Mouse (Mus musculus) embryonic facial prominence, embryonic 11.5 days (tissue): ENCODE data around the gene Sirt6. TPM values are rescaled to one million over a fixed set of nuclear protein-coding genes. Genes with fewer than 3 reads are reported as not detected.

Source experiments
- ATAC-seq: fragments of 200-750 bp; cut with Nextera tagmentation; replicated peaks from 2 replicates; pipeline ENCODE4 v1.8.0; 2017; ENCODE audit warnings: low read depth; ENCODE audit not compliant: insufficient number of reproducible peaks, low FRiP score, low TSS enrichment
- DNase-seq: peaks from one replicate; pipeline ENCODE4 v3.0.0-alpha.2; 2015; ENCODE audit warnings: low spot score
- H3K27ac ChIP-seq: fragments of 300-500 bp; sonication (generic); replicated peaks from 2 replicates; pipeline ENCODE4 v1.5.1; 2014; ENCODE audit warnings: mild to moderate bottlenecking, low read depth, low read length, control low read depth
- H3K27me3 ChIP-seq: fragments of 300-500 bp; sonication (generic); 2 replicates; pipeline ENCODE4 v1.6.1; 2014; ENCODE audit warnings: mild to moderate bottlenecking, low read length, moderate library complexity, mixed read lengths; ENCODE audit not compliant: control insufficient read depth, insufficient read depth
- H3K36me3 ChIP-seq: fragments of 300-500 bp; sonication (generic); replicated peaks from 2 replicates; pipeline ENCODE4 v1.6.1; 2014; ENCODE audit warnings: low read depth, mild to moderate bottlenecking, low read length, moderate library complexity, mixed read lengths; ENCODE audit not compliant: control insufficient read depth, insufficient read depth
- H3K4me1 ChIP-seq: fragments of 300-500 bp; sonication (generic); 2 replicates; pipeline ENCODE4 v1.6.1; 2014; ENCODE audit warnings: low read length, mixed read lengths; ENCODE audit not compliant: control insufficient read depth, insufficient read depth
- H3K4me2 ChIP-seq: fragments of 300-500 bp; sonication (generic); 2 replicates; pipeline ENCODE4 v1.6.1; 2014; ENCODE audit warnings: low read depth, mild to moderate bottlenecking, control low read depth, low read length, moderate library complexity
- H3K4me3 ChIP-seq: fragments of 300-500 bp; sonication (generic); 2 replicates; pipeline ENCODE4 v1.5.1; 2014; ENCODE audit warnings: low read depth, low read length, control low read depth
- H3K9ac ChIP-seq: fragments of 300-500 bp; sonication (generic); replicated peaks from 2 replicates; pipeline ENCODE4 v1.6.1; 2014; ENCODE audit warnings: mild to moderate bottlenecking, control low read depth, low read length
- H3K9me3 ChIP-seq: fragments of 300-500 bp; sonication (generic); replicated peaks from 2 replicates; pipeline ENCODE4 v1.6.1; 2016; ENCODE audit warnings: mild to moderate bottlenecking, low read length, inconsistent platforms, mixed read lengths; ENCODE audit not compliant: control insufficient read depth
- WGBS: fragments of 180-500 bp; shearing (Covaris S2); extraction: QIAGEN DNeasy Blood & Tissue Kit; methylation state at CpG from one replicate; pipeline ENCODE4 v1.1.7; 2014; 5-methylcytosine and 5-hydroxymethylcytosine counted together
- polyA plus RNA-seq: library from polyadenylated mRNA; unstranded; fragments of >200 nt; fragmentation: Nextera tagmentation; extraction: Ambion mirVana; gene quantifications from 2 replicates; pipeline ENCODE4 v1.2.1, GENCODE M21; 2014

The Sirt6 gene
- polyA plus RNA-seq, 1 experiment from 2014 or later: 37.8 TPM

DNA sequence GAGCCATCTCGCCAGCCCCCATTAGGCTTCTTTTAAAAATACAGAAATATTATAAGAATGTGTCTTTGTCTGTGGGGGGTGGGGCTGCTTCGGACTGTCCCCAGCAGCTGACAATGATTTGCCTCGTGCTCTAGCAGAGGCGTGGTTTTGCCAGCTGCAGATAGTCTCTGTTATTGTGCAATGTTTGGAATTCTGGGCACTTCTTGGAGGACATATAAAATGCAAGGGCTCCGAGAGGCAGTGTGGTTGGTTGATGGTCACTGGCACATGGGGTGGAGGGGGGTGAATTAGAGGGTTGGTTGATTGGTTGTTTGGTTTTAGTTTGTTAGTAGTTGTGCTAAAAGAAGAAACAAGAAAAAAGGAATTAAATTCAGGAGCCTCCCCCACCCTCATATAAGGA lies 7.6 kb downstream of the Sirt6 start:
- Histone ChIP-seq H3K9me3 (no peaks in the 10 kb centered on the region), H3K4me2 (no peak overlapping the region), H3K27ac (no peak overlapping the region), H3K4me1 (no peaks in the 10 kb centered on the region), H3K36me3 (peaks cover 6% of the 10 kb centered on the region), H3K4me3 (no peak overlapping the region), H3K27me3 (no peaks in the 10 kb centered on the region), H3K9ac (no peak overlapping the region)
- ATAC-seq: no peak
- WGBS: 79% methylated on average over 5 of the region's 5 CpGs
- DNase-seq: no peak

DNA sequence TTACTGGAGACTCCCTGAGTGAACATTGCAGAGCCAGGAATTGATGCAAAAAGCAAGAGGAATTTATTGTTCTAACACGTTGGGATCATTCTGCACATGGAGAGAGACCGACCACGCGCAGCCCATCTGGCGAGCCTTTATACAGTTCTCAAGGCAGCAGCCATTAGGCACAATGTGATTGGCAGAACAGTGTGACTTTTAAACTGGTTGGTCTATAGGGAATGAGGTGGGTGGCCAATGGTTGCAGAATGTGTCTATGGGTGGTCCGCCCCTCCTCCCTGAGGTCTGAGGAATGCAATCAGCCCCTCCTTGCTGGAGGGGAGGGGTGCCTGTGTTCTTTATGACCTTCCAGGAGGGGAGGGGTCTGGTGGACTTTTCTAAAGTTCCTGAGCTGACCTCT lies 12.1 kb downstream of the Sirt6 start:
- H3K27ac ChIP-seq: no peak overlapping the region
- 0 out of 2 replicates have a peak, but pooled peaks have one; percentile 54 for ATAC-seq

DNA sequence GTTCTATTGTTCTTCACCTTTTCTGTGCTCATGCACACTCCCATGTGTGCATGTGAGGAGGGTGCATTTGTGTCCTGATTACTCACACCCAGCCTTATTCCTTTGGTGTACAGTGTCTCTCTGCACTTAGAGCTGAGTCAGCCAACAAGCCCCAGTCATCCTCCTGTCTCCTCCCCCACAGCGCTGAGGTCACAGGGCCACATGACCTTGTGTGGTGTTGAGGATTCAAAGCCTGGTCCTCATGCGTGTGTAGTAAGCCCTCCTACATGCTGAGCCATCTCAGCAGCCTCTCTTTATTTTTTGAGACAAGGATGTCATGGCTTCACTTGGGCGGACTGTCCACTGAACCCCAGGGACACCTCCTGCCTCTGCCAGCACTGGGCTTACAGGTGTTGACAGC lies 14.8 kb downstream of the Sirt6 start:
- no peaks in the 10 kb centered on the region for H3K4me1 ChIP-seq
- no peaks in the 10 kb centered on the region for H3K27me3 ChIP-seq
- H3K9ac ChIP-seq: no peak overlapping the region
- no peak for ATAC-seq
- no peaks in the 10 kb centered on the region for H3K36me3 ChIP-seq
- H3K9me3 ChIP-seq: no peaks in the 10 kb centered on the region
- WGBS: 75% methylated on average over 3 of the region's 3 CpGs
- no peak for DNase-seq
- H3K4me2 ChIP-seq: no peak overlapping the region
- H3K27ac ChIP-seq: no peak overlapping the region
- no peak overlapping the region for H3K4me3 ChIP-seq

More for the DNA sequence above, 12.1 kb downstream of the Sirt6 start:
- Histone ChIP-seq H3K27me3 (no peaks in the 10 kb centered on the region), H3K4me2 (no peak overlapping the region), H3K9me3 (no peaks in the 10 kb centered on the region), H3K4me3 (no peak overlapping the region), H3K9ac (no peak overlapping the region), H3K4me1 (no peaks in the 10 kb centered on the region), H3K36me3 (no peaks in the 10 kb centered on the region; the same call in 1 of the 2 replicates)
- DNase-seq: peak; percentile 34
- 62% methylated on average over 6 of the region's 6 CpGs for WGBS

- H3K4me3 ChIP-seq: no peak overlapping the region
- no peak overlapping the region for H3K9ac ChIP-seq
- H3K9me3 ChIP-seq: no peaks in the 10 kb centered on the region
- no peak overlapping the region for H3K27ac ChIP-seq
- H3K4me2 ChIP-seq: no peak overlapping the region
- 93% methylated on average over 1 of the region's 1 CpGs for WGBS
- no peaks in the 10 kb centered on the region for H3K36me3 ChIP-seq
- no peaks in the 10 kb centered on the region for H3K27me3 ChIP-seq
- DNase-seq: no peak
- H3K4me1 ChIP-seq: no peaks in the 10 kb centered on the region
- no peak for ATAC-seq
Observed at GRCm38 (mm10) chr10:81608308-81608707, 19.3 kb downstream of the Sirt6 start.

GRCm38 (mm10) chr10:81605974-81606751 lies 21.4 kb downstream of the Sirt6 start, which contains the start of gene BC025920:
Gene BC025920, plus strand, starts transcription at chr10:81606270.
- ATAC-seq: peak; percentile 75
- H3K9me3 ChIP-seq: no peaks in the 10 kb centered on the region
- peaks cover 4% of the 10 kb centered on the region for H3K4me1 ChIP-seq
- under 1% methylated on average over 39 of the region's 39 CpGs for WGBS
- peak within 1 kb of the TSS; percentile 50 for H3K4me3 ChIP-seq
- H3K4me2 ChIP-seq: peak within 1 kb of the TSS; percentile 80
- H3K27ac ChIP-seq: peak within 1 kb of the TSS; percentile 70
- peak within 1 kb of the TSS; percentile 67 for H3K9ac ChIP-seq
- no peaks in the 10 kb centered on the region for H3K36me3 ChIP-seq
- DNase-seq: peak; percentile 98
- H3K27me3 ChIP-seq: no peaks in the 10 kb centered on the region

DNA sequence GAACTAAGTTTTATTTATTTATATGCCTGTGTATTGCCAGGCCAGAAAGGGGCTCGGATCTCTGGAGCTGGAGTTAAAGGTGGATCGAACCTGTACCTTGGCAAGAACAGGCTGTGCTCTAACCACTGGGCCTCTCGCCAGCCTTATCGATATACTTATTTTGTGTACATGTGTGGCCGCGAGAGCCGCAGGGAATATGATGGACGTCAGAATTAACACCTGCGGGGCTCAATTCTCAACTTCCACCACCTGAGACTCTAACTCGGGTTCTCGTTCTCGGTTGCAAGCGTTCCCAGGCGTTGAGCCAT lies 22.0 kb downstream of the Sirt6 start:
- Histone ChIP-seq H3K27me3 (no peaks in the 10 kb centered on the region), H3K36me3 (no peaks in the 10 kb centered on the region), H3K4me1 (peaks cover 4% of the 10 kb centered on the region), H3K4me2 (peak overlapping the region; percentile 66), H3K4me3 (peak overlapping the region; percentile 36), H3K9me3 (no peaks in the 10 kb centered on the region), H3K27ac (peak overlapping the region; percentile 63), H3K9ac (peak overlapping the region; percentile 43)
- ATAC-seq (no peak), DNase-seq (no peak)
- whole genome bisulfite sequencing: 4% methylated on average over 14 of the region's 14 CpGs

DNA sequence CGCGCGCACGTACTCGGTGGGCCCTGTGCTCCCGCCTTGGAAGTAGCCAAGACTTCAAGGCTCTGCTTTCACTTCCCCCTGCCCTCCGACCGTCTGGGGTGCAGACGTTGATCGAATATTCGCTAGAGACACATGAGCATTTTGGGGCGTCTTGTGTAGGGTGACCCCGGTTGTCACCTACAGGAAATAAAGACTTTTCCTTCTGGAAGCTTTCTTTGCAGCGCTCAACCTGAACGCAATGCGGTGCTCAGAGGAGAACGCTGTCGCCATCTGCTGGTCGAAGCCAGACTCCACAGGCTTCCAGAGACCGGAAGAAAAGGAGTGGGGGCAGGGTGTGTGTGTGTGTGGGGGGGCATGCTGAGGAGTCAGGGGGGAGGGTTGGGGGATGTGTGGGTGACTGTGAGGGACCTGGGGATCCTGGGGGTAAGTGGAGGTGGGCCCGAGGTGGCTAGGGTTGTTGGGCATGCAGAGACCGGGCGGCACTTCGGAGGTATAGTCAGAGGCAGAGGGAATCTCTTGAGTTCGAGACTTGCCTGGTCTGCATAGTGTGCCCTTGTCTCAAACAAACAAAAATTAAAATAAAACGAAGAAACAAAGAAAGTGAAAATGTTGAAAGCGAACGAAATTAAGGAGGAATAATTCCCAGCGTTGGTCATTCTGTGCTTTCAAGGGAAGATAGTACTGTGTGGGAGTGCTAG lies 22.5 kb downstream of the Sirt6 start:
- Histone ChIP-seq H3K27ac (peak overlapping the region; percentile 63; the same call in 1 of the 2 replicates), H3K9me3 (no peaks in the 10 kb centered on the region), H3K4me3 (peak overlapping the region; percentile 36), H3K4me2 (peak overlapping the region; percentile 66; the same call in 1 of the 2 replicates), H3K27me3 (no peaks in the 10 kb centered on the region), H3K4me1 (peaks cover 4% of the 10 kb centered on the region), H3K9ac (peak overlapping the region; percentile 43), H3K36me3 (no peaks in the 10 kb centered on the region)
- 20% methylated on average over 29 of the region's 29 CpGs for WGBS
- peak; percentile 95 for DNase-seq
- ATAC-seq: 0 out of 2 replicates have a peak, but pooled peaks have one; percentile 8
